Mouse (Mus musculus) kidney, embryonic 16.5 days (tissue): Measurements from ENCODE around the gene Lrrc2. TPM values are rescaled to one million over a fixed set of nuclear protein-coding genes. Genes with fewer than 3 reads are reported as not detected.

Source experiments
- ATAC-seq: fragments of 200-750 bp; cut with Nextera tagmentation; 2 replicates; pipeline ENCODE4 v1.8.0; 2017; ENCODE audit warnings: moderate TSS enrichment; ENCODE audit not compliant: low FRiP score, low TSS enrichment
- H3K27ac ChIP-seq: fragments of 300-500 bp; sonication (generic); 2 replicates; pipeline ENCODE4 v1.5.1; 2014; ENCODE audit warnings: low read length
- H3K27me3 ChIP-seq: fragments of 300-500 bp; sonication (generic); 2 replicates; pipeline ENCODE4 v1.6.1; 2014; ENCODE audit warnings: low read length, control low read depth, mixed read lengths; ENCODE audit not compliant: insufficient read depth
- H3K36me3 ChIP-seq: fragments of 300-500 bp; sonication (generic); 2 replicates; pipeline ENCODE4 v1.6.1; 2014; ENCODE audit warnings: low read length, control low read depth, mixed read lengths; ENCODE audit not compliant: insufficient read depth
- H3K4me1 ChIP-seq: fragments of 300-500 bp; sonication (generic); 2 replicates; pipeline ENCODE4 v1.6.1; 2014; ENCODE audit warnings: low read length, control low read depth, mixed read lengths; ENCODE audit not compliant: insufficient read depth
- H3K4me2 ChIP-seq: fragments of 300-500 bp; sonication (generic); replicated peaks from 2 replicates; pipeline ENCODE4 v1.6.1; 2014; ENCODE audit warnings: low read depth, low read length
- H3K4me3 ChIP-seq: fragments of 300-500 bp; sonication (generic); 2 replicates; pipeline ENCODE4 v1.5.1; 2014; ENCODE audit warnings: mild to moderate bottlenecking, low read length
- H3K9ac ChIP-seq: fragments of 300-500 bp; sonication (generic); replicated peaks from 2 replicates; pipeline ENCODE4 v1.6.1; 2014; ENCODE audit warnings: low read length
- H3K9me3 ChIP-seq: fragments of 300-500 bp; sonication (generic); 2 replicates; pipeline ENCODE4 v1.6.1; 2016; ENCODE audit warnings: low read length, control low read depth
- WGBS: fragments of 180-500 bp; shearing (Covaris S2); extraction: QIAGEN DNeasy Blood & Tissue Kit; methylation state at CpG from one replicate; pipeline ENCODE4 v1.1.7; 2014; 5-methylcytosine and 5-hydroxymethylcytosine counted together
- polyA plus RNA-seq: library from polyadenylated mRNA; unstranded; fragments of >200 nt; fragmentation: Nextera tagmentation; extraction: Ambion mirVana; gene quantifications from 2 replicates; pipeline ENCODE4 v1.2.1, GENCODE M21; 2015

Lrrc2 gene
- polyA plus RNA-seq, 1 experiment from 2014 or later, result 0.21 TPM

DNA sequence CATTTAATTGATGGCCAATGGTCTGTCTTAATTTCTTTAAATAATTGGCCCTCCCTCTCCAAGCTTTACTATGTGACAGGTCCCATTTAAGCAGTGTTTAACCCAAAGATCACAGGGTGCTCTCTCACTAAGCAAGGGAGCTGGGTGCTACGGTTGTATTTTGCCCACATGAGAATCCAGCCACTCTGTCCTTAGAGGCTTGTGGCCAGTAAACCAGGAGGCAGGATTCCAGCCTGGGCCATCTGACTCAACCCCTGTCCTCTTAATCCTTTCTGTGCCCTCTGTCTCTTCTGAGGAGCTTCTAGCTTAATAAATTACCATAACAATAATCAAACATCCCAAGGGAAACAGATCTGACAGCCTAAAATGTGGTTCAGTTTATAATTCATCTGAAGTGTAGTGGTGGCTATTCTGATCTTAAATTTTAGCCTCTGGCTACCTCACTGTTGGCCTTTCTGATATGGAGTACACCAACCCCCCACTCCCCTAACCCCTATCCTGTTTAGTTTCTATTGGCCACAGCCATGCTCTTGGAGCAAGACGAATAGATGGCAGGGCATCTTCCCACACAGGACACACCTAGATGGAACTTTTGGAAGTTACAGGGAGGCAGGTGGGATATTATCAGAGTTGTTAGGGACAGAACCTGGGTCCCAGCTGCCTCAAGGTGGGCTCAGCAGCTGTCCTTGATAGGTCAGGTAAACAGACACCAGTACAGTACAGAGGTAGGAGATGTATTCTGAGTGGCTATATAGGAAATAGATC lies 3.5 kb downstream of the Lrrc2 start:
- H3K4me1 ChIP-seq, result no peaks in the 10 kb centered on the region
- no peak overlapping the region for H3K27ac ChIP-seq
- WGBS, result 53% methylated on average over 2 of the region's 2 CpGs
- no peaks in the 10 kb centered on the region for H3K36me3 ChIP-seq
- ATAC-seq, result no peak
- no peak overlapping the region for H3K9ac ChIP-seq
- no peak overlapping the region for H3K4me3 ChIP-seq
- peaks cover 41% of the 10 kb centered on the region for H3K27me3 ChIP-seq
- H3K9me3 ChIP-seq, result no peaks in the 10 kb centered on the region
- no peak overlapping the region for H3K4me2 ChIP-seq

- H3K9ac ChIP-seq, result no peak overlapping the region
- H3K4me1 ChIP-seq, result no peaks in the 10 kb centered on the region
- peaks cover 41% of the 10 kb centered on the region for H3K27me3 ChIP-seq
- H3K9me3 ChIP-seq, result no peaks in the 10 kb centered on the region
- no peak overlapping the region for H3K4me2 ChIP-seq
- 87% methylated on average over 6 of the region's 6 CpGs for WGBS
- H3K27ac ChIP-seq, result no peak overlapping the region
- H3K36me3 ChIP-seq, result no peaks in the 10 kb centered on the region
- no peak overlapping the region for H3K4me3 ChIP-seq
- no peak for ATAC-seq
Observed at GRCm38 (mm10) chr9:110955962-110956361, 4.6 kb downstream of the Lrrc2 start.

GRCm38 (mm10) chr9:110959669-110960068 lies 8.3 kb downstream of the Lrrc2 start:
- H3K4me1 ChIP-seq, result no peaks in the 10 kb centered on the region
- 76% methylated on average over 5 of the region's 5 CpGs for WGBS
- ATAC-seq, result no peak

GRCm38 (mm10) chr9:110960230-110961149 lies 9.1 kb downstream of the Lrrc2 start:
- 81% methylated on average over 13 of the region's 13 CpGs for WGBS
- Histone ChIP-seq H3K4me1 (no peaks in the 10 kb centered on the region), H3K4me3 (no peak overlapping the region), H3K9ac (no peak overlapping the region), H3K36me3 (no peaks in the 10 kb centered on the region), H3K4me2 (no peak overlapping the region), H3K9me3 (no peaks in the 10 kb centered on the region), H3K27me3 (peaks cover 7% of the 10 kb centered on the region; the same call in 1 of the 2 replicates), H3K27ac (no peak overlapping the region)
- no peak for ATAC-seq

More at GRCm38 (mm10) chr9:110959669-110960068, 8.3 kb downstream of the Lrrc2 start:
- no peak overlapping the region for H3K4me3 ChIP-seq
- no peaks in the 10 kb centered on the region for H3K9me3 ChIP-seq
- no peak overlapping the region for H3K27ac ChIP-seq
- peaks cover 14% of the 10 kb centered on the region; the same call in 1 of the 2 replicates for H3K27me3 ChIP-seq
- no peak overlapping the region for H3K4me2 ChIP-seq
- H3K36me3 ChIP-seq, result no peaks in the 10 kb centered on the region
- no peak overlapping the region for H3K9ac ChIP-seq

GRCm38 (mm10) chr9:110961386-110961785 lies 10.0 kb downstream of the Lrrc2 start:
- Histone ChIP-seq H3K27ac (no peak overlapping the region), H3K4me1 (no peaks in the 10 kb centered on the region), H3K9me3 (no peaks in the 10 kb centered on the region), H3K4me3 (no peak overlapping the region), H3K36me3 (no peaks in the 10 kb centered on the region), H3K4me2 (no peak overlapping the region), H3K27me3 (no peaks in the 10 kb centered on the region), H3K9ac (no peak overlapping the region)
- WGBS, result 98% methylated on average over 8 of the region's 8 CpGs
- ATAC-seq, result no peak

GRCm38 (mm10) chr9:110963566-110964115 lies 12.3 kb downstream of the Lrrc2 start:
- H3K9me3 ChIP-seq, result no peaks in the 10 kb centered on the region
- H3K36me3 ChIP-seq, result no peaks in the 10 kb centered on the region
- 88% methylated on average over 8 of the region's 8 CpGs for WGBS
- no peaks in the 10 kb centered on the region for H3K27me3 ChIP-seq
- no peak overlapping the region for H3K9ac ChIP-seq
- H3K27ac ChIP-seq, result no peak overlapping the region
- no peak overlapping the region for H3K4me2 ChIP-seq
- ATAC-seq, result no peak
- no peaks in the 10 kb centered on the region for H3K4me1 ChIP-seq
- no peak overlapping the region for H3K4me3 ChIP-seq

GRCm38 (mm10) chr9:110965062-110965909 lies 13.9 kb downstream of the Lrrc2 start:
- Histone ChIP-seq H3K9ac (no peak overlapping the region), H3K27me3 (no peaks in the 10 kb centered on the region), H3K9me3 (no peaks in the 10 kb centered on the region), H3K4me3 (no peak overlapping the region), H3K4me2 (no peak overlapping the region), H3K4me1 (no peaks in the 10 kb centered on the region), H3K36me3 (no peaks in the 10 kb centered on the region), H3K27ac (no peak overlapping the region)
- WGBS, result 83% methylated on average over 22 of the region's 22 CpGs
- ATAC-seq, result no peak

GRCm38 (mm10) chr9:110965910-110966231 lies 14.5 kb downstream of the Lrrc2 start:
- no peaks in the 10 kb centered on the region for H3K27me3 ChIP-seq
- H3K4me3 ChIP-seq, result no peak overlapping the region
- H3K27ac ChIP-seq, result no peak overlapping the region
- H3K4me1 ChIP-seq, result no peaks in the 10 kb centered on the region
- ATAC-seq, result no peak
- no peak overlapping the region for H3K4me2 ChIP-seq
- WGBS, result 71% methylated on average over 2 of the region's 2 CpGs
- no peak overlapping the region for H3K9ac ChIP-seq
- H3K9me3 ChIP-seq, result no peaks in the 10 kb centered on the region
- H3K36me3 ChIP-seq, result no peaks in the 10 kb centered on the region

DNA sequence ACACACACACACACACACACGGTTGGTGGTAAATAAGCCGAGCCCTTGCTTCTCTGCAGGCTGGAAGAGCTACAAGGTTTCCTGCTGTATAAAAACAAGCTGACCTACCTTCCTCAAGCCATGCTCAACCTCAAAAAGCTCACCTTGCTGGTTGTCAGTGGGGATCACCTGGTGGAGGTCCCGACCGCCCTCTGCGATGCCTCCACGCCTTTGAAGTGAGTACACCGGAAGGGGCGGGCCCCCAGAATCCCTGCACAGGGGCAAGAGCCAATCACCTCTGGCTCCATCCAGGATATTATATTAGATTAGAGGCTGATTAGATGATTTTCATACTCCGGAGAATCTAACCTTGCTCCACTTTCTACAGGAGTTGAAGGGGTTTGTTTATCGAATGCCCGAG lies 28.1 kb downstream of the Lrrc2 start:
- 94% methylated on average over 11 of the region's 11 CpGs for WGBS
- no peak overlapping the region for H3K4me3 ChIP-seq
- ATAC-seq, result no peak

More for the DNA sequence above, 28.1 kb downstream of the Lrrc2 start:
- no peaks in the 10 kb centered on the region for H3K4me1 ChIP-seq
- H3K9ac ChIP-seq, result no peak overlapping the region
- no peak overlapping the region for H3K27ac ChIP-seq
- H3K27me3 ChIP-seq, result no peaks in the 10 kb centered on the region
- H3K4me2 ChIP-seq, result no peak overlapping the region
- H3K36me3 ChIP-seq, result no peaks in the 10 kb centered on the region
- H3K9me3 ChIP-seq, result no peaks in the 10 kb centered on the region
